Mouse (Mus musculus) small intestine, adult 2 months (tissue): ENCODE measurements at regions not wholly inside any gene's neighbourhood (a gene's known extent, or its start where the extent isn't known, plus 50 kb on each side); places are given as distances from the start of the nearest gene placed in this dataset.

Experiments used
- H3K27ac ChIP-seq: fragments of 200-500 bp; 2 replicates; pipeline ENCODE4 v1.5.1; 2012; ENCODE audit warnings: low read depth, low read length, control low read depth, inconsistent platforms; ENCODE audit not compliant: insufficient read depth
- H3K27me3 ChIP-seq: fragments of 200-500 bp; 2 replicates; pipeline ENCODE4 v1.6.1; 2012; ENCODE audit warnings: mild to moderate bottlenecking, moderate library complexity, low read length, inconsistent platforms; ENCODE audit not compliant: control insufficient read depth, insufficient read depth
- H3K36me3 ChIP-seq: fragments of 200-500 bp; 2 replicates; pipeline ENCODE4 v1.6.1; 2012; ENCODE audit warnings: mild to moderate bottlenecking, low read length, control low read depth, inconsistent platforms; ENCODE audit not compliant: control insufficient read depth, insufficient read depth
- H3K4me1 ChIP-seq: fragments of 200-500 bp; 2 replicates; pipeline ENCODE4 v1.6.1; 2012; ENCODE audit warnings: low read length, inconsistent platforms, mixed read lengths; ENCODE audit not compliant: control insufficient read depth, insufficient read depth, insufficient read length
- H3K4me3 ChIP-seq: fragments of 200-500 bp; 2 replicates; pipeline ENCODE4 v1.5.1; 2012; ENCODE audit warnings: low read depth, mild to moderate bottlenecking, control low read depth, inconsistent platforms, low read length, moderate library complexity
- CTCF ChIP-seq: fragments of 200-500 bp; IDR thresholded peaks from 2 replicates; pipeline ENCODE4 v1.5.1; 2012; ENCODE audit warnings: low read depth, mild to moderate bottlenecking, control low read depth, inconsistent platforms, low read length, moderate library complexity, mixed read lengths; ENCODE audit not compliant: insufficient replicate concordance, insufficient read length; ENCODE audit errors: extremely low read depth
- POLR2A ChIP-seq: fragments of 200-500 bp; IDR thresholded peaks from 2 replicates; pipeline ENCODE4 v1.6.1; 2012; ENCODE audit warnings: low read depth, mild to moderate bottlenecking, control low read depth, inconsistent platforms, low read length, moderate library complexity
- WGBS: fragments of 180-500 bp; shearing (Covaris S2); methylation state at CpG from one replicate; pipeline ENCODE4 v1.1.7; 2018; 5-methylcytosine and 5-hydroxymethylcytosine counted together

DNA sequence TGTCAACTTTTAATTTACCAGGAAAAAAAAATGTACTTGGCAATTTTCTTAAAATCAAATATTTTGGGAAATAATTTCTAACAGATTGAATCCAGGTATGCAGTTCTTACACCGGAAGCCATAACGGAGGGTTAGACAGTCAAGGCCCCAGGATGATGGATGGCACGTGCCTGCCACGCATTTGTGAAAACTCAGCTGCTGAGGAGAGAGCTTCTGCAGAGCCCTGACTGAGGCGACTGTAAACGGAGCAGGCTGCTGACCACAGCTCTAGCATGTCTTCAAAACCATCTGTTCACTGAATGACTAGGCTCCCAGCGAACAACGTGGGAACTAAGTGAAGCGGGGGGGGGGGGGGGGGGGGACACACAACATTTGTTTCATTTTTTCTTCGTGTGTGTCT lies 416.5 kb upstream of the Castor2 start:
- H3K4me1 ChIP-seq: no peaks in the 10 kb centered on the region
- no peaks in the 10 kb centered on the region for H3K27me3 ChIP-seq
- H3K36me3 ChIP-seq: no peaks in the 10 kb centered on the region
- TF ChIP-seq CTCF (no peak), POLR2A (no peak)
- H3K4me3 ChIP-seq: no peak overlapping the region
- WGBS: 55% methylated on average over 10 of the region's 10 CpGs
- no peak overlapping the region for H3K27ac ChIP-seq

GRCm38 (mm10) chr5:133676791-133677450 lies 422.6 kb upstream of the Castor2 start:
- no peak for TF ChIP-seq CTCF
- TF ChIP-seq POLR2A: no peak
- 74% methylated on average over 15 of the region's 15 CpGs for WGBS
- Histone ChIP-seq H3K27ac (no peak overlapping the region), H3K36me3 (no peaks in the 10 kb centered on the region), H3K4me3 (no peak overlapping the region), H3K27me3 (no peaks in the 10 kb centered on the region), H3K4me1 (no peaks in the 10 kb centered on the region)

- WGBS: 71% methylated on average over 3 of the region's 3 CpGs
- Histone ChIP-seq H3K4me3 (no peak overlapping the region), H3K27me3 (no peaks in the 10 kb centered on the region), H3K36me3 (no peaks in the 10 kb centered on the region), H3K4me1 (no peaks in the 10 kb centered on the region), H3K27ac (no peak overlapping the region)
- no peak for TF ChIP-seq POLR2A
- no peak for TF ChIP-seq CTCF
These were observed 423.9 kb upstream of the Castor2 start for GRCm38 (mm10) chr5:133675636-133676035.

- Histone ChIP-seq H3K27me3 (no peaks in the 10 kb centered on the region), H3K4me3 (no peak overlapping the region), H3K4me1 (no peaks in the 10 kb centered on the region), H3K36me3 (no peaks in the 10 kb centered on the region), H3K27ac (no peak overlapping the region)
- no peak for TF ChIP-seq POLR2A
- TF ChIP-seq CTCF: peak; percentile 33; the same call in 1 of the 2 replicates
- 34% methylated on average over 6 of the region's 6 CpGs for WGBS
These were observed 433.0 kb upstream of the Castor2 start for GRCm38 (mm10) chr5:133666473-133666872.

DNA sequence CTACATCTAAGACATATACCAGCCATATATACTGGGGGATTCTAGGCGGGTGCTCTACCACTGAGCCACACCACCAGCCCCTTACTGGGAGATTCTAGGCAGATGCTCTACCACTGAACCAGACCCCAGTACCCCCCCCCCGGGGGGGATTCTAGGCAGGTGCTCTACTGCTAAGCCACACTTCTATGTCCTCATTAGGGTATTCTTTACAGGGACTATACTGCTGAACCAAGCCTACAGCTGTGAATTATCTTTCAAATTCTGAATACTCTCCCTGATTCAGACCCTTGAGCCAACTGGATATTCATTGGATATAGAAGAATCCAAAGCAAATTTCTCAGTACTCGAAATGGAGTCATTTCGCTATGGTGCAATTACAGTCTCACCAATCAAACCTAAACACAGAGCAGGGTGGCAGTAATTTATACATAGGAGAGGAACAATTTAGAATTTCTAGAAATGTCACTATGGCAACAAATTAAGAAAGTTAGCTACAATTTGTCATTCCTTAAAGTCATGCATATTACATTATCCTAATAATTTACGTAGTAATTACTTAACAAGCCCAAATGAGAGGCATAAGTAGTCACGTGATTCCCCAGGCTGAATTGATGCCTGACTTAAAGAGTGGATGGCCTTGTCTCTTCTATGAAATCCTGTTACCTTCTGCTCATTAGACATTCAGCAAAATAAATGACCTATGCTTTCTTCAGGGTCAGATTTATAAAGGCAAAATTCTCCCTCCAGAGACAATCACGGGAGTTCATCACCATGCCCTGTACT lies 436.8 kb upstream of the Castor2 start:
- H3K4me3 ChIP-seq: no peak overlapping the region
- 85% methylated on average over 7 of the region's 7 CpGs for WGBS
- H3K27me3 ChIP-seq: no peaks in the 10 kb centered on the region
- TF ChIP-seq CTCF (no peak), POLR2A (no peak)
- no peaks in the 10 kb centered on the region for H3K4me1 ChIP-seq
- H3K36me3 ChIP-seq: no peaks in the 10 kb centered on the region
- no peak overlapping the region for H3K27ac ChIP-seq

DNA sequence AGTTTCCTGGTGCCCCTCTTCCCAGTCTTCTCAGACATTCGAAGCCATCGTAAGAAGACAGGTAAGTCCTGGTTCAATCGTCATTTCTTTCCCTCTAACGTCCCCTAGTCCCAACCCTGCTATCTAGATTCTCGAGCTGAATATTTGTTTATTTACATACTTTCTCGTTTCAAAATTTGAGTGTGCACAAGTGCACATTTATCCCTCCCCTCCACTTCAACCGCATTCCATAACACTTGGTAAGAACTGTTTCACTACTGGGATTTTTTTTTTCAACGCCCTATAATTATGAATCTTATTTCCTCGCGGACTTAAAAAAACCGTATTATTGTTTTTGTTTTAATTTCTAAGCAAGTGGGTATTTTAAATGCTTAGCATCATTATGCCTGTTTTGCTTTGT lies 439.2 kb upstream of the Castor2 start:
- no peak overlapping the region for H3K4me3 ChIP-seq
- H3K27me3 ChIP-seq: no peaks in the 10 kb centered on the region
- H3K4me1 ChIP-seq: no peaks in the 10 kb centered on the region
- TF ChIP-seq CTCF (no peak), POLR2A (no peak)
- H3K36me3 ChIP-seq: no peaks in the 10 kb centered on the region
- 73% methylated on average over 11 of the region's 11 CpGs for WGBS
- no peak overlapping the region for H3K27ac ChIP-seq

- 86% methylated on average over 8 of the region's 8 CpGs for WGBS
- no peak overlapping the region for H3K27ac ChIP-seq
- H3K4me1 ChIP-seq: no peaks in the 10 kb centered on the region
These were observed 442.7 kb upstream of the Castor2 start for GRCm38 (mm10) chr5:133656837-133657236.

More at GRCm38 (mm10) chr5:133656837-133657236, 442.7 kb upstream of the Castor2 start:
- Histone ChIP-seq H3K36me3 (no peaks in the 10 kb centered on the region), H3K4me3 (no peak overlapping the region), H3K27me3 (no peaks in the 10 kb centered on the region)
- no peak for TF ChIP-seq POLR2A
- TF ChIP-seq CTCF: no peak
